ENCODE assay signal across 8 mouse cellular contexts in the genomic region with DNA sequence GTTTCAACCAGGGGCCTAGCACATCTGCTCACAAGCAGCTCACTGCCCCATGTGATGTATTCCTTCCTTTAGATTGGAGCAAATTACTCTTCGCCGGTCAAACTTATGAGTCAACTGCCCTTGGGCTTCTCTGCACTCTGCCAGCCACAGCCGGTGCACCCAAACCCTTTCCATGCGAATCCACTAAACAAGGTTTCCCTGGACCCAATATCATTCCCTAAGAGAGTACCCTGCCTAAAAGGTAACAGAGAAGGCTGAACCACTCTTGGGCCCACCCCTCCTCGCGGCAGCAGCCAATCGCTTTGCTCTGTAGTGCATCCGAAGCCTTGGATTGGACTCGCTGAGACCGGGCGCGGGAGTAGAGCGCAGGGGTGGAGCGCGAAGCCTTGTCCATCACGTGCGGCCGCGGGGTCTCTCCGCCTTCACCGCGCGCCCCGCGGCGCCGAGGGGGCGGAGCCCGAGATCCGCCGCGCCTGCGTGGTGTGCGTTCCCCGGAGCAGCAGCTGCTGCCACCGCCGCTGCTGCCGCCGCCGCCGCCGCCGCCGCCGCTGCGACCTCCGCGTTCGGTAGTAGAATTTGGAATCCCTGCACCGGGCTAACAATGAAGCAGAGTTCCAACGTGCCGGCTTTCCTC. TPM values are rescaled to one million over a fixed set of nuclear protein-coding genes. Genes with fewer than 3 reads are reported as not detected.
DNase-seq lines count a peak whose midpoint lies in the region; ATAC-seq and TF ChIP-seq lines count a peak whose summit lies in the region.

Gene Hsf2, plus strand, starts transcription at position 478 of the 634 bp plus-strand sequence.

- peak within 1 kb of the TSS; percentile 50 for H3K4me2 ChIP-seq in forebrain, postnatal 0 days (ENCODE audit: low read depth)
- H3K4me2 ChIP-seq in lung, embryonic 15.5 days, result peak within 1 kb of the TSS; percentile 59

- ATAC-seq in forebrain, postnatal 0 days, result peak; percentile 99
- peak; percentile 100 for ATAC-seq in lung, embryonic 15.5 days (ENCODE audit: borderline replicate concordance, extremely low read depth, low FRiP score, low TSS enrichment)

- peak within 1 kb of the TSS; percentile 84 for H3K9ac ChIP-seq in MEL (ENCODE audit: control insufficient read depth, low read depth, low read length, poor library complexity, severe bottlenecking)
- H3K9ac ChIP-seq in forebrain, postnatal 0 days, result peak within 1 kb of the TSS; percentile 91
- H3K9ac ChIP-seq in lung, embryonic 15.5 days, result peak within 1 kb of the TSS; percentile 93

- WGBS in cerebellum, adult 2 months, result under 1% methylated on average over 51 of the region's 52 CpGs
- 1% methylated on average over 52 of the region's 52 CpGs for WGBS in forebrain, postnatal 0 days
- 1% methylated on average over 48 of the region's 52 CpGs for WGBS in lung, embryonic 15.5 days

- TF ChIP-seq POLR2A in MEL (IDR thresholded peaks at IDR 0.05; ENCODE audit: control insufficient read depth in 1 of 2, insufficient read depth in 1 of 2, low read depth in 1 of 2, low read length in 2 of 2, poor library complexity in 1 of 2), result peak; percentile 53 to 63
- TF ChIP-seq POLR2A in cerebellum, adult 2 months (IDR thresholded peaks at IDR 0.05; ENCODE audit: borderline replicate concordance, insufficient read depth, low read length), result 0 out of 2 replicates have a peak, but pooled peaks have one; percentile 2

- peak within 1 kb of the TSS; percentile 31; the same call in 1 of the 2 replicates for H3K27ac ChIP-seq in MEL (ENCODE audit: control insufficient read depth, low read depth, low read length)
- H3K27ac ChIP-seq in cerebellum, adult 2 months (ENCODE audit: insufficient read depth, low read length), result peak within 1 kb of the TSS; percentile 68
- peak within 1 kb of the TSS; percentile 96 for H3K27ac ChIP-seq in forebrain, postnatal 0 days (ENCODE audit: low read depth, low read length)
- H3K27ac ChIP-seq in lung, embryonic 15.5 days, result peak within 1 kb of the TSS; percentile 97

- TF ChIP-seq RAD21 in MEL (IDR thresholded peaks at IDR 0.05; ENCODE audit: low read depth, low read length), result no peak

- no peaks in the 10 kb centered on the region; a peak in 2 of 4 replicates for H3K27me3 ChIP-seq in MEL (ENCODE audit: control insufficient read depth in 1 of 2, insufficient read depth in 2 of 2, low read length in 2 of 2)
- no peaks in the 10 kb centered on the region for H3K27me3 ChIP-seq in cerebellum, adult 2 months (ENCODE audit: control insufficient read depth, insufficient read depth, low read length)
- H3K27me3 ChIP-seq in forebrain, postnatal 0 days (ENCODE audit: insufficient read depth, low read length), result no peaks in the 10 kb centered on the region
- H3K27me3 ChIP-seq in lung, embryonic 15.5 days, result no peaks in the 10 kb centered on the region

- peak; percentile 95 for DNase-seq in MEL (ENCODE audit: low read depth, low spot score)
- peak; percentile 95 to 98 for DNase-seq in cerebellum, adult 2 months
- DNase-seq in forebrain, postnatal 0 days, result peak; percentile 99
- peak; percentile 96 for DNase-seq in heart, postnatal 4 days
- DNase-seq in layer of hippocampus, adult 8-10 months (ENCODE audit: low spot score in 2 of 2), result peak; percentile 96
- peak; percentile 96 for DNase-seq in ovary, adult 18-20 months (ENCODE audit: low spot score)
- peak; percentile 97 for DNase-seq in thymus, postnatal 0 days (ENCODE audit: low spot score)

- peaks cover 5% of the 10 kb centered on the region for H3K79me2 ChIP-seq in MEL (ENCODE audit: control insufficient read depth, insufficient read depth, low read length, poor library complexity)

- peaks cover 0 to 3% of the 10 kb centered on the region in 2 experiments; a peak in 1 of 4 replicates for H3K4me1 ChIP-seq in MEL (ENCODE audit: control insufficient read depth in 1 of 2, insufficient read depth in 2 of 2, low read length in 2 of 2)
- H3K4me1 ChIP-seq in cerebellum, adult 2 months (ENCODE audit: control insufficient read depth, insufficient read depth, low read length), result peaks cover 2% of the 10 kb centered on the region
- H3K4me1 ChIP-seq in forebrain, postnatal 0 days (ENCODE audit: insufficient read depth), result peaks cover 11% of the 10 kb centered on the region; the same call in 1 of the 2 replicates
- peaks cover 8% of the 10 kb centered on the region; the same call in 1 of the 2 replicates for H3K4me1 ChIP-seq in lung, embryonic 15.5 days

- peak within 1 kb of the TSS; percentile 89 to 91 for H3K4me3 ChIP-seq in MEL (ENCODE audit: control insufficient read depth in 1 of 2, insufficient read depth in 1 of 2, low read depth in 2 of 2, low read length in 2 of 2)
- H3K4me3 ChIP-seq in cerebellum, adult 2 months (replicated peaks; ENCODE audit: insufficient read depth, low read depth, low read length), result peak within 1 kb of the TSS; percentile 97
- H3K4me3 ChIP-seq in forebrain, postnatal 0 days (ENCODE audit: low read depth, low read length), result peak within 1 kb of the TSS; percentile 98
- peak within 1 kb of the TSS; percentile 83 for H3K4me3 ChIP-seq in lung, embryonic 15.5 days

- TF ChIP-seq CTCF in MEL (IDR thresholded peaks at IDR 0.05 in 2 of 3, conservative IDR thresholded peaks at IDR 0.05 in 1 of 3; ENCODE audit: control insufficient read depth in 1 of 3, insufficient read depth in 1 of 3, low read depth in 2 of 3, low read length in 3 of 3, poor library complexity in 1 of 3, severe bottlenecking in 1 of 3), result no peak
- no peak for TF ChIP-seq CTCF in cerebellum, adult 2 months (IDR thresholded peaks at IDR 0.05; ENCODE audit: borderline replicate concordance, insufficient read depth, low read depth, low read length)
- TF ChIP-seq CTCF in forebrain, postnatal 0 days (IDR thresholded peaks at IDR 0.05; ENCODE audit: low read depth), result no peak

- TF ChIP-seq EP300 in MEL (IDR thresholded peaks at IDR 0.05; ENCODE audit: low read depth in 1 of 2, low read length in 2 of 2), result no peak

- H3K36me3 ChIP-seq in MEL (ENCODE audit: control insufficient read depth in 1 of 2, insufficient read depth in 2 of 2, low read length in 2 of 2), result peaks cover 0 to 10% of the 10 kb centered on the region in 2 experiments; a peak in 2 of 4 replicates
- no peaks in the 10 kb centered on the region for H3K36me3 ChIP-seq in forebrain, postnatal 0 days (ENCODE audit: insufficient read depth)
- no peaks in the 10 kb centered on the region for H3K36me3 ChIP-seq in lung, embryonic 15.5 days

- no peaks in the 10 kb centered on the region for H3K9me3 ChIP-seq in MEL (replicated peaks; ENCODE audit: insufficient read depth, low read length)
- no peaks in the 10 kb centered on the region for H3K9me3 ChIP-seq in forebrain, postnatal 0 days (ENCODE audit: low read length)
- no peaks in the 10 kb centered on the region for H3K9me3 ChIP-seq in lung, embryonic 15.5 days

TF ChIP-seq in MEL, 35 proteins besides CTCF, POLR2A, EP300 and RAD21:
- TF ChIP-seq E2F4 (IDR thresholded peaks at IDR 0.05; ENCODE audit: borderline replicate concordance, low read depth, low read length), result peak; percentile 90; the same call in 1 of the 2 replicates
- no peak for TF ChIP-seq GABPA (IDR thresholded peaks at IDR 0.05; ENCODE audit: low read depth, low read length)
- TF ChIP-seq USF1 (IDR thresholded peaks at IDR 0.05; ENCODE audit: low read depth, low read length), result peak; percentile 87
- TF ChIP-seq MEF2A (IDR thresholded peaks at IDR 0.05; ENCODE audit: extremely low read depth, insufficient replicate concordance, low read depth, low read length, poor library complexity, severe bottlenecking), result no peak
- peak; percentile 22; the same call in 1 of the 2 replicates for TF ChIP-seq ETS1 (IDR thresholded peaks at IDR 0.05; ENCODE audit: low read depth, low read length)
- peak; percentile 67 for TF ChIP-seq NELFE (IDR thresholded peaks at IDR 0.05; ENCODE audit: low read depth, low read length)
- peak; percentile 52; the same call in 1 of the 2 replicates for TF ChIP-seq HCFC1 (IDR thresholded peaks at IDR 0.05; ENCODE audit: low read depth, low read length)
- TF ChIP-seq USF2 (IDR thresholded peaks at IDR 0.05; ENCODE audit: borderline replicate concordance in 1 of 2, insufficient read depth in 1 of 2, low read depth in 1 of 2, low read length in 2 of 2), result 0 out of 4 replicates have a peak, but pooled peaks of 1 of the 2 experiments have one; percentile 40
- peak; percentile 38; the same call in 1 of the 2 replicates for TF ChIP-seq CHD2 (IDR thresholded peaks at IDR 0.05; ENCODE audit: low read length)
- peak; percentile 63; the same call in 1 of the 2 replicates for TF ChIP-seq MXI1 (IDR thresholded peaks at IDR 0.05; ENCODE audit: low read depth, low read length)
- TF ChIP-seq CHD1 (IDR thresholded peaks at IDR 0.05; ENCODE audit: low read depth, low read length), result no peak
- TF ChIP-seq BHLHE40 (IDR thresholded peaks at IDR 0.05; ENCODE audit: borderline replicate concordance, low read depth, low read length), result peak; percentile 96
- TF ChIP-seq TBP (IDR thresholded peaks at IDR 0.05; ENCODE audit: low read depth, low read length), result peak; percentile 67
- TF ChIP-seq NRF1 (IDR thresholded peaks at IDR 0.05; ENCODE audit: insufficient read depth, low read depth, low read length, poor library complexity, severe bottlenecking), result peak; percentile 79
- TF ChIP-seq ZC3H11A (IDR thresholded peaks at IDR 0.05; ENCODE audit: low read depth, low read length), result no peak
- TF ChIP-seq MAX (IDR thresholded peaks at IDR 0.05; ENCODE audit: low read length), result peak; percentile 97
- TF ChIP-seq POLR2AphosphoS2 (IDR thresholded peaks at IDR 0.05; ENCODE audit: low read length), result no peak

RNA-seq across cellular contexts. Expression of gene Hsf2, which starts in this region (rescaled TPM):
- 4.5 and 6.1 TPM in 2 replicates for total RNA-seq in MEL (2012; rRNA removed)
- polyA plus RNA-seq in MEL (2012; ENCODE audit: insufficient read depth in 1 of 2, insufficient read length in 2 of 2, low read depth in 1 of 2, low replicate concordance in 2 of 2, missing spikeins in 1 of 2), result 1 to 10 TPM in 1 of 2 experiments, not detected in 1; 6.1 TPM
- polyA plus RNA-seq in cerebellum, adult 2 months (2012; rRNA removed), result 22.8 and 23.4 TPM in 2 replicates
- 48.0 and 57.7 TPM in 2 replicates for total RNA-seq in forebrain, postnatal 0 days (2014; rRNA removed)
- 44.6 and 47.9 TPM in 2 replicates for polyA plus RNA-seq in forebrain, postnatal 0 days (2015; fragmentation: Nextera tagmentation; extraction: Ambion mirVana)
- 10 to 100 TPM; 23.6 to 24.6 TPM for total RNA-seq in heart, postnatal 4 days (2021)
- total RNA-seq in layer of hippocampus, adult 8-10 months (2022), result 10 to 100 TPM; 30.3 to 38.3 (median 34.6) TPM
- 23.5 TPM in 2 replicates for polyA plus RNA-seq in lung, embryonic 15.5 days (2015; fragmentation: Nextera tagmentation; extraction: Ambion mirVana)
- polyA plus RNA-seq in thymus, postnatal 0 days (2015; fragmentation: Nextera tagmentation; extraction: Ambion mirVana), result 21.8 and 23.6 TPM in 2 replicates

Comparison
In these comparisons a context has a peak if more than half of its experiments do, and no peak if none do; other contexts are left out.
1. Peak in every context shown above with its lines: DNase-seq, ATAC-seq, H3K4me3 ChIP-seq and H3K27ac ChIP-seq.
2. H3K27ac ChIP-seq: peak in every context shown above with its lines; median percentile 97 in lung, embryonic 15.5 days; 96 in forebrain, postnatal 0 days; 68 in cerebellum, adult 2 months; 31 in MEL.